Mouse (Mus musculus) forebrain, embryonic 14.5 days (tissue): ENCODE measurements around the gene Leap2. TPM values are rescaled to one million over a fixed set of nuclear protein-coding genes. Genes with fewer than 3 reads are reported as not detected.
A peak's percentile ranks its signal among the peaks of the same experiment; 100 is the strongest.

Source experiments
- ATAC-seq: fragments of 200-750 bp; cut with Nextera tagmentation; 2 replicates; pipeline ENCODE4 v1.8.0; 2017; ENCODE audit warnings: mild to moderate bottlenecking, moderate library complexity
- DNase-seq: peaks from one replicate; pipeline ENCODE4 v3.0.0-alpha.2; 2015; ENCODE audit warnings: low spot score
- H3K27ac ChIP-seq: fragments of 300-500 bp; sonication (generic); 2 replicates; pipeline ENCODE4 v1.5.1; 2014; ENCODE audit warnings: low read depth, mild to moderate bottlenecking, control low read depth, low read length, moderate library complexity
- H3K27me3 ChIP-seq: fragments of 300-500 bp; sonication (generic); replicated peaks from 2 replicates; pipeline ENCODE4 v1.6.1; 2014; ENCODE audit warnings: low read length, control low read depth, mixed read lengths; ENCODE audit not compliant: control insufficient read depth, insufficient read depth
- H3K36me3 ChIP-seq: fragments of 300-500 bp; sonication (generic); 2 replicates; pipeline ENCODE4 v1.6.1; 2014; ENCODE audit warnings: low read length, control low read depth; ENCODE audit not compliant: control insufficient read depth, insufficient read depth
- H3K4me1 ChIP-seq: fragments of 300-500 bp; sonication (generic); 2 replicates; pipeline ENCODE4 v1.6.1; 2014; ENCODE audit warnings: antibody characterized with exemption, low read length, control low read depth; ENCODE audit not compliant: control insufficient read depth, insufficient read depth
- H3K4me2 ChIP-seq: fragments of 300-500 bp; sonication (generic); 2 replicates; pipeline ENCODE4 v1.6.1; 2014; ENCODE audit warnings: mild to moderate bottlenecking, control low read depth, low read length
- H3K4me3 ChIP-seq: fragments of 300-500 bp; sonication (generic); 2 replicates; pipeline ENCODE4 v1.5.1; 2014; ENCODE audit warnings: low read depth, low read length, control low read depth
- H3K9ac ChIP-seq: fragments of 300-500 bp; sonication (generic); 2 replicates; pipeline ENCODE4 v1.6.1; 2014; ENCODE audit warnings: mild to moderate bottlenecking, low read length, control low read depth, moderate library complexity
- H3K9me3 ChIP-seq: fragments of 300-500 bp; sonication (generic); replicated peaks from 2 replicates; pipeline ENCODE4 v1.6.1; 2016; ENCODE audit warnings: low read length, control low read depth, mixed read lengths; ENCODE audit not compliant: control insufficient read depth
- WGBS: fragments of 180-500 bp; shearing (Covaris S2); extraction: QIAGEN DNeasy Blood & Tissue Kit; methylation state at CpG from one replicate; pipeline ENCODE4 v1.1.7; 2014; 5-methylcytosine and 5-hydroxymethylcytosine counted together
- polyA plus RNA-seq: library from polyadenylated mRNA; unstranded; fragments of >200 nt; fragmentation: Nextera tagmentation; extraction: Ambion mirVana; gene quantifications from 2 replicates; pipeline ENCODE4 v1.2.1, GENCODE M21; 2014

The Leap2 gene
- polyA plus RNA-seq, 1 experiment from 2014 or later, result not detected

DNA sequence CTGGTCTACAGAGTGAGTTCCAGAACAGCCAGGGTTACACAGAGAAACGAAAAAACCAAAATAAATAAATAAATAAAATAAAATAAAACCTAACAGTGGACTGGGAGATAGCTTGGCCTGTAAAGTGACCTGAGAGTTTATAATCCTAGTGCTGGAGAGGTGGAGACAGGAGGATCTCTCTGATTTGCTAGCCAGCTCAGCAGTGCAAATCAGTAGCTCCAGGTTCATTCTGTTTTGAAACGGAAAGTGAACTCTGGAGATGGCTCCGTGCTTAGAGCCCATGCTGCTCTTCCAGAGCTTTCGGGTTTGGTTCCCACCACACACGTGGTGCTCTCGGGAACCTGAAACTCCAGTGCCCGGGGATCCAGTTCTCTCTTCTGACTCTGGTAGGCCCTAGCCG lies 25.0 kb upstream of the Leap2 start:
- H3K36me3 ChIP-seq, result no peaks in the 10 kb centered on the region
- no peak for ATAC-seq
- H3K4me1 ChIP-seq, result no peaks in the 10 kb centered on the region
- no peaks in the 10 kb centered on the region for H3K27me3 ChIP-seq
- no peak overlapping the region for H3K9ac ChIP-seq
- DNase-seq, result no peak
- H3K9me3 ChIP-seq, result no peaks in the 10 kb centered on the region
- no peak overlapping the region for H3K27ac ChIP-seq
- no peak overlapping the region for H3K4me3 ChIP-seq
- 85% methylated on average over 8 of the region's 8 CpGs for WGBS
- H3K4me2 ChIP-seq, result no peak overlapping the region

DNA sequence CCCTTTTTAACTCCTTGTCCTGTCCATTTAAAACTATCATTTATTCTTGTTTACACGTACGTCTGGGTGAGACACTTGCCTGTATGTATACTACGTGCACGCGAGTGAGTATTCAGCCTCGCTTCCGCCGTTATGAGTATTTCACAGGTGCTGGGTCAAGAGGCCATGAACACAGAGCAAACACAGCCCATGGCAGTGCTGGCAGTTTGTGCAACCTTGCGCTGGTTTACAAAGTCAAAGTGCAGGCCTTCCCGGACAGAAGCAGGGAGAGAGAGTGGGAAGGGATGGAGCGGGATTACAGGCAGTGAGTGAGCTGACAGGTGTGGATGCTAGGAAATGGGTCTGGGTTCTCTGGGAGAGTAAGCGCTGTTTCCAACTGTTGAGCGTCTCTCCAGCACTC lies 23.2 kb upstream of the Leap2 start:
- no peaks in the 10 kb centered on the region for H3K4me1 ChIP-seq
- WGBS, result 91% methylated on average over 13 of the region's 13 CpGs
- no peak overlapping the region for H3K27ac ChIP-seq
- no peak overlapping the region for H3K4me3 ChIP-seq
- no peaks in the 10 kb centered on the region for H3K36me3 ChIP-seq
- no peak overlapping the region for H3K9ac ChIP-seq
- no peak for ATAC-seq
- DNase-seq, result no peak
- no peaks in the 10 kb centered on the region for H3K9me3 ChIP-seq
- H3K27me3 ChIP-seq, result no peaks in the 10 kb centered on the region
- no peak overlapping the region for H3K4me2 ChIP-seq

DNA sequence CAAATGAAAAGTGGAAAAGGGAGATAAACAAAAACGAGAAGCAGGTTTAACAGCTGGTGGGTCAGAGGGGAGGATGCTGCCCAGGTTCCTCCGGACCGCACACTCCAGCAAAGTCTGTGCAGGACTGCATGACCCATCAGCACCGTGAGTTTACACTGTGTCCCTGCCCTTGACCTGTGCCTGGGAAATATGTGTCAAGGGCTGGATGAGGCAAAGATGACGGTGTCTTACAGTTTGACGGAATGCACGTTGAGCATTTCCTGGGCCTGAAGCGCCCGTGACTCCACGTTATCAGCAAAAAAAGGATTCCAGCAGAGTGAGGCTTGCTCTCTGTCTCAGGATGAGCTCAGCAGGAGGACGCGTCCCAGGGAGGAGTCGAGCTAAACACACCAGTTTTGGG lies 22.6 kb upstream of the Leap2 start:
- H3K4me3 ChIP-seq, result no peak overlapping the region
- no peak overlapping the region for H3K27ac ChIP-seq
- DNase-seq (no peak), ATAC-seq (no peak)
- H3K9ac ChIP-seq, result no peak overlapping the region
- H3K36me3 ChIP-seq, result no peaks in the 10 kb centered on the region
- H3K4me2 ChIP-seq, result no peak overlapping the region
- 61% methylated on average over 13 of the region's 13 CpGs for WGBS
- no peaks in the 10 kb centered on the region for H3K9me3 ChIP-seq
- no peaks in the 10 kb centered on the region for H3K27me3 ChIP-seq
- H3K4me1 ChIP-seq, result no peaks in the 10 kb centered on the region

DNA sequence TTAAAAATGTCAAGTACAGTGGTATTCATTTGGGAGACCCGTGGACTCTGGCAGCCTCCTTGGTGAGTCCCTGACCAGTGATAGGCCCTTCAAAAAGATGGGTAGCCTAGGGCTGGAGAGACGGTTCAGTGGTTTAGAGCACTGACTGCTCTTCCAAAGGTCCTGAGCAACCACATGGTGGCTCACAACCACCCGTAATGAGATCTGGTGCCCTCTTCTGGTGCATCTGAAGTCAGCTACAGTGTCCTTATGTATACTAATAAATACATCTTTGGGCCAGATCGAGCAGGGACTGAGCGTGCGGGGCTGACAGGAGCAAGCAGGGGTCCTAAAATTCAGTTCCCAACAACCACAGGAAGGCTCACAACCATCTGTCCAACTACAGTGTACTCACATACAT lies 20.9 kb upstream of the Leap2 start:
- Histone ChIP-seq H3K36me3 (no peaks in the 10 kb centered on the region), H3K9me3 (no peaks in the 10 kb centered on the region), H3K9ac (no peak overlapping the region), H3K27me3 (no peaks in the 10 kb centered on the region), H3K4me2 (no peak overlapping the region), H3K4me1 (no peaks in the 10 kb centered on the region), H3K4me3 (no peak overlapping the region), H3K27ac (no peak overlapping the region)
- no peak for DNase-seq
- no peak for ATAC-seq
- WGBS, result 48% methylated on average over 6 of the region's 6 CpGs

DNA sequence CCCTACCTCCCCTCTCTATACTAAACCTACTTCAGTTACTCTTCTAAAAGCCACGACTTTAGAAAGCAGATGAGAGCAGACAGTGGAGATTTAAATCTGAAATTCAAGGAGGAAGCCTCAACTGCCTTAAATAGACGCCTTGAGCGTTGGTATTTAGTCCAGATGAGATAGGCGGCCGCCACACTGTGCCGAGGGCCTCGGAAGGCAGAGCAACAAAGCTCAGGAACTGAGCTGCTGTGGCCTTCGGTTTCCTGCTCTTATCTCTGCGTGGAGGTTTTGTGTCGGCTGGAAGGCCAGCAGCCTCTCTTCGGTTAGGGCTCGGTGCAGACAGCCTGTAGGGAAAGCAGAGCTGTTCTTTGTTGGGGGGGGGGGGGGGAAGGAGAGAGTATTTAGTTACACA lies 19.0 kb upstream of the Leap2 start:
- ATAC-seq (no peak), DNase-seq (no peak)
- no peaks in the 10 kb centered on the region for H3K27me3 ChIP-seq
- H3K4me2 ChIP-seq, result no peak overlapping the region
- no peak overlapping the region for H3K4me3 ChIP-seq
- WGBS, result 60% methylated on average over 12 of the region's 12 CpGs
- no peaks in the 10 kb centered on the region for H3K4me1 ChIP-seq
- no peak overlapping the region for H3K9ac ChIP-seq
- H3K9me3 ChIP-seq, result no peaks in the 10 kb centered on the region
- H3K27ac ChIP-seq, result no peak overlapping the region
- no peaks in the 10 kb centered on the region for H3K36me3 ChIP-seq

DNA sequence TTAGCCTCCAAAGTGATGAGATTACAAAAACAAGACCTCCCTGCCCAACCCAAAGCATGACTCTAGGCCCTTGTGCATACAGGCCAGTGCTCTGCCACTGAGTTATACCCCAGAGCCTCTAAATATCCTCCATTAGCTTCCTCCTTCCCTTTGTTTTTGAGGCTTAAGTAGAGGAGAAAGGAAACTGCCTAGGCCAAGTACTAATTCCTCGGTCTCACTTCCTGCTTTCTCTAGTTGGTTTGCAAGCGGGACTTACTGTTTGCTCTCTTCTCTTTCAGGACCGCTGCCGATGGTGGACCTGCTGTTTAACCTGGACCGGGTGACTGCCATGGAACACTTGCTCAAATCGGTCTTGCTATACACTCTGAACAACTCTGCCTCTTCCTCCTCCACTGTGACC lies 13.4 kb upstream of the Leap2 start:
- Histone ChIP-seq H3K4me2 (no peak overlapping the region), H3K27ac (no peak overlapping the region), H3K4me3 (no peak overlapping the region), H3K27me3 (no peaks in the 10 kb centered on the region), H3K9ac (no peak overlapping the region), H3K36me3 (no peaks in the 10 kb centered on the region), H3K9me3 (no peaks in the 10 kb centered on the region), H3K4me1 (peaks cover 2% of the 10 kb centered on the region; the same call in 1 of the 2 replicates)
- DNase-seq, result no peak
- no peak for ATAC-seq
- 91% methylated on average over 6 of the region's 6 CpGs for WGBS

DNA sequence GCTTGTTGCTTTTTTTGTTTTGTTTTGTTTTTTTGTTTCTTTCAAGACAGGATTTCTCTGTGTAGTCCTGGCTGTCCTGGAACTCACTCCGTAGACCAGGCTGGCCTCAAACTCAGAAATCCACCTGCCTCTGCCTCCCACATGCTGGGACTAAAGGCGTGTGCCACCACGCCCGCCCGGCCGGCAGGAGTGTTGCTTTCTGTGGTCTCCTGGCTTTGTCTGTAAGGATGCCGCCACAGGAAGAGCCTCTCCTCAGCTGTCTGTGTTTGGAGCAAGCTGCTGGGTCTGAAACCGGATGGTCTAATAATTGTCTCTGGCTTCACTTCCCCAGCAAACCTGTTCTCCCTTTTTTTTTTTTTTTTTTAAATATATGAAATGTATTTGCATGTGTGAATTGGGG lies 12.5 kb upstream of the Leap2 start:
- 87% methylated on average over 8 of the region's 8 CpGs for WGBS

DNA sequence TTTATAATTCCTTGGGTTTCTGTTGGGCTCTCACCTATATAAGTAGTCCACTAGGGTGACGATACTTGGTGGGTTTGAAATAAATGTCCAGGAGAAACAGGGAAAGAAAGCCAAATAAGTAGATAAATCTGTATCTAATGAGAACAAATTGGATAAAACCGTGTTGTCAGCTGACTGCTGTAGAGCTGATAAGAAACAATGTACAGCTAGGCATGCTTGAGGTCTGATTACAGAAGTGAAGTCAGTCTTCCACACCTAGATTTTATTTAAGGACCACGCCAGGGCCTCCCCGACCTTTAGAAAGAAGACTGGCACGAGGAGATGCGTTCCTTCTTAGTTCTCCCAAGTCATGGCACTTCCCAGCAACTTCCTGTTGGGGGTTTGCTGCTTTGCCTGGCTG lies 10.1 kb upstream of the Leap2 start:
- H3K36me3 ChIP-seq, result peaks cover 7% of the 10 kb centered on the region
- H3K4me1 ChIP-seq, result peaks cover 8% of the 10 kb centered on the region; the same call in 1 of the 2 replicates
- no peaks in the 10 kb centered on the region for H3K27me3 ChIP-seq
- no peak for DNase-seq
- 77% methylated on average over 6 of the region's 6 CpGs for WGBS
- H3K4me2 ChIP-seq, result no peak overlapping the region
- H3K4me3 ChIP-seq, result no peak overlapping the region
- no peaks in the 10 kb centered on the region for H3K9me3 ChIP-seq
- ATAC-seq, result no peak
- no peak overlapping the region for H3K9ac ChIP-seq
- no peak overlapping the region for H3K27ac ChIP-seq

More for the DNA sequence above, 12.5 kb upstream of the Leap2 start:
- DNase-seq, result no peak
- ATAC-seq, result no peak
- H3K27ac ChIP-seq, result no peak overlapping the region
- no peaks in the 10 kb centered on the region for H3K9me3 ChIP-seq
- H3K4me2 ChIP-seq, result no peak overlapping the region
- no peak overlapping the region for H3K9ac ChIP-seq
- peaks cover 2% of the 10 kb centered on the region; the same call in 1 of the 2 replicates for H3K4me1 ChIP-seq
- H3K27me3 ChIP-seq, result no peaks in the 10 kb centered on the region
- H3K36me3 ChIP-seq, result no peaks in the 10 kb centered on the region
- H3K4me3 ChIP-seq, result no peak overlapping the region

DNA sequence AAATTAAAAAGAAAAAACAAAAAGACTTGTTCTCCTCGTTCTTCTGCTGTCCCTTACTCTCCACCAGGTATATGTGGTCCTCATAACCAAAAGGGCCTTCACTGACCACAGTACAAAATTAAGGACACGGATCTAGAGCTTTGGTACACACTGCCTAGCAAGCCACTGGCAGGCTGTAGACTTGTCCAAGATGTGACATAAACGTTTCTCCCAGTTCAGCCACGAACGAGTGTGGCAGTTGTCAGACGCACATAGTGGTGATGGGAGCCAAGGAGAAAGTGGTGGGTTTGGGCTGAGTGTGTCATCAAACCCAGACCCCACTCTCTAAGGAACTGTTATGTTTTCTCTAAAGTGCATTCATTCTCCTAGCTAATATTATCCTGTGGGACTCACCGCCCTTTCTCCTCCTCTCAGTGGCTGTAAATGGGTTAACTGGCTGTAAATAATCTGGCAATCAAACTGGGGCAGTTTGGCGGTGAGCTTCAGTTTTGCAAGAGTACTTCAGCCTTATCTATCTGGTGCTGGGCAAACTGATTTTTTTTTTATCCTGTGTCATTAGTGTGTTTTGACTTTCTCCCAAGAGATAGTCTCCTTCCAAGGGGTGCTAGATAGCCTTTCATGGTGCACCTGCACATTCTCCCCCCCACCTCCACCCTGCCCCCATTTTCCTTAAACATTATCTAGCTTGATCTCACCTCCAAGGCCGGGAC lies 8.5 kb upstream of the Leap2 start:
- H3K4me2 ChIP-seq, result peak overlapping the region; percentile 56
- H3K4me1 ChIP-seq, result peaks cover 8% of the 10 kb centered on the region; the same call in 1 of the 2 replicates
- DNase-seq, result no peak
- H3K27me3 ChIP-seq, result no peaks in the 10 kb centered on the region
- no peaks in the 10 kb centered on the region for H3K9me3 ChIP-seq
- peak; percentile 53 for ATAC-seq
- peaks cover 7% of the 10 kb centered on the region for H3K36me3 ChIP-seq
- peak overlapping the region; percentile 67 for H3K27ac ChIP-seq
- peak overlapping the region; percentile 52 for H3K9ac ChIP-seq
- 14% methylated on average over 9 of the region's 9 CpGs for WGBS
- peak overlapping the region; percentile 92 for H3K4me3 ChIP-seq
